Mouse (Mus musculus): Measurements from ENCODE around the gene Mecom.

Mecom gene

GRCm38 (mm10) chr3:30101146-30101545 lies 446.7 kb downstream of the Mecom start:
- no peak for DNase-seq (ENCODE audit: low spot score)

GRCm38 (mm10) chr3:30097713-30098112 lies 450.1 kb downstream of the Mecom start:
- DNase-seq (ENCODE audit: low spot score), result no peak

DNA sequence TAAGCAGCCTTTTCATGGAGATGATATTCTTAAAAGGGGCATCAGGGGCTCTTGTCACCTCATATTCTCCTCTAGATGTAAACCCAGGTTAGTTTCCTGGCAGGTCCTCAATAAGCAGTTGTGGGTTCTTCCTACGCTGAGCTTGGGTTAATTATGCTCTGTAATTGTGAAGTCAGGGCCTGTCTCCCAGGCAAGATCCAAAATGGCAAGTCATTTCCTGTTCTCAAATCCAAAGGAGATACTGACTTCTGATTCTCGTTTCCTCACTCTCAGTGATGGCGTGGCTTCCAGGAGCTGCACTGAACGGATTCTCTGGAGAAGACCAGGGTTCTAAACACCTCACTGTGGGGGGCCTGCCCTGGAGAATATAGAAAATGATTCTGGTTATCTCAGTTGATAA lies 450.7 kb downstream of the Mecom start:
- DNase-seq (ENCODE audit: low spot score), result no peak

GRCm38 (mm10) chr3:30093005-30093404 lies 454.8 kb downstream of the Mecom start:
- DNase-seq (ENCODE audit: low spot score), result no peak

GRCm38 (mm10) chr3:30092481-30092880 lies 455.3 kb downstream of the Mecom start:
- DNase-seq (ENCODE audit: low spot score), result no peak

GRCm38 (mm10) chr3:30091860-30092259 lies 455.9 kb downstream of the Mecom start:
- DNase-seq (ENCODE audit: low spot score), result no peak

DNA sequence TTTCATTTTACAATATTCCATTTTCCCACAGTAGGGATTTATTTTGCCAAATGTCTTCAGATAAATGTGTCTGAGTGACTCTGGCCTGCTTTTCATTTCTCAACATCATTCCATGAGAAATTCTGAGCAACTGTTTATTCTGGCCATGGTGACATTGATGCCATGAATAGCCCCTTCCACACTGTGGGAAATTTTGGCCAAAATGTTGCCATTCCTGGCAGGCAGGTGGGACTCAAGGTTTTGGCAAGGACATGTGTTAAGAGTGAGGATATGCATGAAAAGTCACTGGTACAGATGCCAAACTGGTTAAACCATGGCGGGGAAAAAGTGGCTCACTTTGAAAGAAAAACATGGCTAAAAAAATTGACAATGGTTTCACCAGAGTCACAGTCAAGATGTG lies 456.4 kb downstream of the Mecom start:
- no peak for DNase-seq (ENCODE audit: low spot score)

DNA sequence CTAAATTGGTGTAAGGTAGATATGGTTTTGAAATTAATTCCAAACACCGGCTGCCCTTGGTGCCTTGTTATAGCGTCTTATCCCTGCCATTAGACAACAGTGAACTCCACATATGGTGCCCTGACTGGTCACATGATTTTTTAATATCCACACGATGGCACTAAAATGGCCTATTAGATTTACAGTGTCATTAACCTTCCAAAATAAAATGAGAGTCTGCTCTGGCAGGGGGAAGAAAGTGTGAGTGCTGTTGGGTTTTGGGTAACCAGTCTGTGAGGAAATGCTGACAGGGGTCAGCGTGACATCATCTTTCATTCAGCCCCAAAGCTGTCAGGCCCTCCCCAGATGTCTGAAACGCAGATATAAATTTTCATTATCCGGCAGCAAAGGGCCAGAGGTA lies 461.7 kb downstream of the Mecom start:
- DNase-seq (ENCODE audit: low spot score), result no peak

DNA sequence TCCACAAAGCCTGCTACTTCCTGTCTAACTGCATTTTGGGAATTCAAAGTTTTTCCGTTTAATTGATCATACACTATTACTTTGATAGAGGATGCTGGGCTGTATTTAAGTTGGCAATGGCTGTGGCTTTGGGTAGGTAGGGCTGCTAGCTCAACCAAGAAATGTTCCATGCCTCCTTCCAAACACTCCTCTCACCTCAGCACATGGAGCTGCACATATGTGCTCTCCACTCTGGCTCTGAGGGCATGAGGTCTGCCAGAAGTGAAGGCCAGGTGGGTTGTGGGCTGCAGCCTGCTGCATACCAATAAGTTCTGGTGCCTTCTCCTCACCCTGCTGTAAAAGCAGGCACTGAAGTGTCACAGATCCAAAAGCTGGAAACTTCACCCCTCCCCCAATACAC lies 464.0 kb downstream of the Mecom start:
- DNase-seq (ENCODE audit: low spot score), result no peak

- DNase-seq (ENCODE audit: low spot score), result no peak
Observed at GRCm38 (mm10) chr3:30083268-30083667, 464.5 kb downstream of the Mecom start.

DNA sequence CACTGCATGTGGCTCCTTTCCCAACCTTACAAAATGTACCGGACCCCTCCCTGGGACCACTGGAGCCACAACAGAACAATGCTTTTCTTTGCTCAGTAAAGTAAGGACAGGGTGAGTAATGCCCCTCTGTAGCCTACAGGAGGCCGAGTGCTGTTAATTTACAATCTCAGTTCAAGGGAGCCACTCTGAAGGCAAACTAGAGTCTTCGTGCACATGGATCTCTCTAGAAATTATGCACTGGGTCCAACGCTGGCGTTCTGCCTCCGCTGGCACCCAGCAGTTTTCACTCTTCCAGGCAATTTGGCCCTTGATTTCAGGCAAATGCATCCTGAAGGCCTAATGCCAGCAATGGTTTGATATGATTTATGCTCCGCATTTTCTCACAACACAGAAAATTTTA lies 467.0 kb downstream of the Mecom start:
- DNase-seq (ENCODE audit: low spot score), result no peak

- DNase-seq (ENCODE audit: low spot score), result no peak
Observed at GRCm38 (mm10) chr3:30076522-30076921, 471.3 kb downstream of the Mecom start.

DNA sequence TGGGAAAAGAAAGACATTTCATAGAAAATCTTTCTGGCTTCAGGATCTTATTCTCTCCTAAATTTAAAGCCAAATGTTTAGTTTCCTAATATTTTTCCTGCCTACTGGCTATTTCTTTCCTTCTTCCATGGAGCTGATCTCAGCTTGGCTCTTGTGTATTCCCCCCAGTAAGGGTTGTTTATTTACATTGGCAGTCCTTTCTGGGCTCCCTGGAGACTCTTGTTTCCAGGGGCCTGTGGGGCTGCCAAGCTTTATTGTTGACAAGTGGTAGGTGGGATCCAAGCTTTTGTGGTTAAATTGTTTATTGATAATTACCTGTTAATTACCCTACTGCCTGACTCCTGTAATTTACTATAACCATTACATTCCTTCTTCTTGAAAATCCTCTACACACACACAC lies 476.5 kb downstream of the Mecom start:
- DNase-seq (ENCODE audit: low spot score), result no peak

DNA sequence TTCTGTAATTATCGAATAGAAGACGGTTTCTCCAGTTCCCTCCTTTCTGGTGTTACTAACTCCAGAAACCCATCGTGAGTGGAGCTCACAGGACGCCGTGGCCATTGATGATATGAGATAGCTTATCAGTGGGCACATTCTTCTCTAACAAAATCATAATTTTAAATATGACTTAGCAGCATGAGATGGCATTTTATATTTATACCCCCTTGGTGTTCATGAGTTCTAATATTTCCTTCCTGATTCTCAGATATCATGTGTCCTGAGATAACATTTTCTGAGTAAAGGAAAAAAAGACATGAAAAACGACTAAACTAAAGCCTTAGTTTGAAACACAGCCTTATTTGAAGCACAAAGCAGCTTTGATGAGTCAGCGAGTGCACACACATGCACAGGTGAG lies 481.3 kb downstream of the Mecom start:
- DNase-seq (ENCODE audit: low spot score), result no peak

DNA sequence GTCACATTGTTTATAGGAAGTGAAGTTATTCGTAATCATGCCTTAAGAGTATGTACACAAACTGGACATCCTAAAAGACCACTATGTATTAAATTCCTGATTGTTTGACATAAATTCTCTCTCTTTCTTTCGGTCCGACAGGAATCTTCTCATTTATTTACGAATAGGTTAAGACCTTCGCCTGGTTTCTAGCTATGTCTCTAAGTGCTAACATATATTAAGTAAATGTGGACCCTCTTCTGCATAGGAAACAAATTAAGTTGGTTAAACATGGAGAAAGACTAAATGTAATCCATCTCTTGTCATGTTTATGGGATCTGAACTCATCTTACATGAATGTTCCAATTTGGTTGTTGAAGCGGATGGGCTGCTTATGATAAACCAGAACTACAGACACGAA lies 487.8 kb downstream of the Mecom start:
- no peak for DNase-seq (ENCODE audit: low spot score)

DNA sequence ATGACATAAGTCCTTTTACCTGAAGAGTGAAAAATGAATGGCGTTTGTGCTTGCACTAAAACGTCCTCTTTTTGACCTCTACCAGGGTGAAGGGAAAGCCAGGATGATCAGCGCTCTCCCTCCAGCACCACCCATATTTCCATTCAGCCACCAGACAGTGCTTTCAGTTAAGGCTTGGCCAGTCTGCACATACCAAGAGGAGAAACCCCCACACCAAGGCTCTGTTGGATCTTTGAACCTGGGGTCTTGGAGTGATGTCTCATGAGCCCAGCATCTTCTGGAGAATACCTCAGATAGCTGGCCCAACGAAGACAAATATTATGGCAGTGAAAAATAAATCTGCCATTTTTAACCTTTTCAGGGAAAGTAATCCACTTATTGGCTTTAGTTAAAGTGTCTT lies 488.2 kb downstream of the Mecom start:
- DNase-seq (ENCODE audit: low spot score), result no peak

DNA sequence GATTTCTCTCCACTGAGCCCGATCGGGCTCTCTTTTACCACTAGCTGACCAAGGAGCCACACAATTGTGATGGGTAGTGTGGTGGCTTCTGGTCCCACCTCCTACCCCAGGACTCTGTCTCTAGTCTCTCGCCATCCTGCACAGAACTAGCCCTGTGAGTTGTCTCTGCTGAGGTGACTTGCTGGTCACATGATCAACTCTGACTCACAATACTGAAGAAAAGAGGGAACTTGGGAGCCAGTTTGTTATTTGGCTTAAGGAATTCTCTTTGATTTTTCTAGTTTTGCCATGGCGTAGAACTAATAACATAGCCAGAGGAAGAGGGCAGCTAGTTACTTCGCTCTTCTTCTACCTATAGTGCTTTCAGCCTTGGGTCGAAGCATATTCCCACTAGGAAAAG lies 496.5 kb downstream of the Mecom start:
- DNase-seq (ENCODE audit: low spot score), result no peak

DNA sequence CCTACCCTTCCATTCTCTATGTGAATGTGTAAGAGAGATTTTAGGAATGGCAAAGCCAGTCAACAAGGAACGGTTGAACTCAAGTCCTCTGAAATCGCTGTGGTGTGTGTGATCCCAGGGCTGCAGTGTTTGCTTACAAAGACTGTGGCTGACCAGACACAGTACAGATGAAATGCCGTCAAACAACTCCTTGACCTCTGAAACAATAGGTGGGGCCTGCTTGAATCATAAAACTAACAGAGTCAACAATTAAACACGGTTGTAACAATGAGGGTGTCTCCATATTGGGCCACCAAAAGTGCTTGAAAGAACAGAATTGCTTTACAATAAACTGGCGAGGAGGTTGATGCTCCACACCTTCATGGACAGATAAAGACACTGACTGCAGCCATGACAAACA lies 497.0 kb downstream of the Mecom start:
- no peak for DNase-seq (ENCODE audit: low spot score)

DNA sequence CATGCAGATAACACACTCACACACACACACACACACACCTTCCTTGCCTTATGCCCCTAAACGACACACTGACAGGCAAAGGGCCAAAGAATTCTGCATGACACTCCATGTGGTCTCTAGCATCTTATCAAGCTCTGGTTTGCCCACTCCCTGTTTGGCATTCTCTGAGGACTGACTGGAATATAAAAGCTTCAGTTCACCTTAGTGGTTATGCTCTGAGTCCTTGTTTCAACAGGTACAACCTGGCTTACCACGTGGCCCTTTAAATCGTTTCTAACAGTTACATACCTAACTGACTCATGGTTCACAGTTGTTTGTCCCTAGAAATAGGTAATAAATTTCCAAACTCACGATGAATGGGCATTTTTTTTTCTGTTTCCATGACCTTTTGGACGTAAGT lies 499.0 kb downstream of the Mecom start:
- DNase-seq (ENCODE audit: low spot score), result no peak

GRCm38 (mm10) chr3:30048157-30048556 lies 499.7 kb downstream of the Mecom start:
- no peak for DNase-seq (ENCODE audit: low spot score)

GRCm38 (mm10) chr3:30043525-30043924 lies 504.3 kb downstream of the Mecom start:
- DNase-seq (ENCODE audit: low spot score), result no peak

DNA sequence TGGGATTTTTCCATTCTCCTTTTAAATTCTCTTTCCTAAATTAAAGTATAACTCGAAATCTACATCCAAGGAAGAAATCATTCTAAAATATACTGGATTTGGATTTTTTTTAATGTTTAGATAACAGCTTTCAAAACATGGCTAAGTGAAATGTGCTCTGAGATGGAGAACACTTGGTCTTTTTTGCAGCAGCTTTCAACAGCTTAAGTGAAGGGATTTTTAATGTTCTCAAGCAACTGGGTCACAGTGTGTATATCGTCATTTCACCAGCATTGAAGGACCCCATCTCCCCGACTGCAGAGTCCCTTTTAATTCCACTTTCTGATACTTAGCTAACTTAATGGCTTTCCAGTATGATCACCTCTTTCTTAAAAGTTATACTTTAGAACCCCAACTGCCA lies 509.3 kb downstream of the Mecom start:
- DNase-seq (ENCODE audit: low spot score), result no peak

- DNase-seq (ENCODE audit: low spot score), result no peak
Observed at GRCm38 (mm10) chr3:30019961-30020360, 527.8 kb downstream of the Mecom start.

DNA sequence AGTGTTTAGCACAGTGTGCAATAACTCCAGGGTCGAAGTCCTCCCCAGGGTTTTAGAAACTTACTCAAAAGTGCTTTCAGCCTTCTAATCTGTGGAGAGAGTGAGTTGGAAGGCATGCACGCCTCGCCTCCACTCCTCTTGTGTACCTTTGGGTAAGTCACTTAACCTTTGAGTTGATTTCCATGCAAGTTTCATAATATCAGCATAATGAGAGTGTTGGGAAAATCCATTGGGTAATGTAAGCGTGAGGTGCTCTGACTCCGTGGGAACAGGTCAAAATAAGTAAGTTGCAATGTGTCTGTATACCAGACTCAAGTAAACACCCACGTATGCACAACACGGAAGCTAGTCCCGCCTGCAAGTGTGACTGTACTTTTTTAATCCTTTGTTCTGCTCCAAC lies 528.4 kb downstream of the Mecom start:
- DNase-seq (ENCODE audit: low spot score), result no peak

- DNase-seq (ENCODE audit: low spot score), result no peak
Observed at GRCm38 (mm10) chr3:30018202-30018601, 529.6 kb downstream of the Mecom start.

All from ovary, adult 18-20 months (tissue).